Mouse (Mus musculus): ENCODE measurements at regions not wholly inside any gene's neighbourhood (a gene's known extent, or its start where the extent isn't known, plus 50 kb on each side); places are given as distances from the start of the nearest gene placed in this dataset.

GRCm38 (mm10) chr6:117625716-117626115, 215.3 kb upstream of the Zfp637 start:
- H3K9ac ChIP-seq (replicated peaks) = no peak overlapping the region

GRCm38 (mm10) chr6:117627461-117627860, 213.5 kb upstream of the Zfp637 start:
- WGBS = 88% methylated on average over 3 of the region's 3 CpGs
- Histone ChIP-seq H3K9ac (replicated peaks) (no peak overlapping the region), H3K4me3 (no peak overlapping the region)

More at GRCm38 (mm10) chr6:117625716-117626115, 215.3 kb upstream of the Zfp637 start:
- H3K27me3 ChIP-seq = no peaks in the 10 kb centered on the region
- no peak overlapping the region for H3K27ac ChIP-seq (replicated peaks)
- H3K4me1 ChIP-seq = 0 out of 2 replicates have a peak, but pooled peaks cover 3% of the 10 kb centered on the region
- no peaks in the 10 kb centered on the region for H3K9me3 ChIP-seq
- 7% methylated on average over 4 of the region's 5 CpGs for WGBS
- no peaks in the 10 kb centered on the region for H3K36me3 ChIP-seq
- H3K4me2 ChIP-seq (replicated peaks) = no peak overlapping the region
- H3K4me3 ChIP-seq = no peak overlapping the region
- no peak for ATAC-seq (ENCODE audit: low FRiP score, low read depth)

DNA sequence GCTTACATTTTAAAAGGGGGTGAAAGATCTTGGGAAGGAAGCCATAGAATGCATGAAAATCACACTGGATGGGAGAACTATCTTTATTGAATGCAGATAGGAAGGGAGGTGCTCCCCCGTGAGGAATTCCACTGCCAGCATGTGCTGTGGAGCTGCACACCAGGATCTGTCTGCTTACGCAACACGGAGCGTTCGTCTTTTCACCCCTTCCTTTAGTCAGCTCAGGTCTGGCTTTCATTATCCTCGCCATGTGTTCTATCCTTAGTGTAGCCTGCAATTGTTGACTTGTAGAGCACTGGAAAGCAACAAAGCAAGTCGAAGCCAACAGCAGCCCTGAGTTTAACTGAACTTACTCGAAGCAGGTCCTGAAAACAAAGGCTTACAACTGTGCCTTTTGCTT, 194.4 kb upstream of the Zfp637 start:
- H3K4me3 ChIP-seq = no peak overlapping the region
- no peak for ATAC-seq (ENCODE audit: low FRiP score, low read depth)
- 78% methylated on average over 8 of the region's 8 CpGs for WGBS
- no peaks in the 10 kb centered on the region for H3K4me1 ChIP-seq
- no peak overlapping the region for H3K9ac ChIP-seq (replicated peaks)
- H3K27me3 ChIP-seq = no peaks in the 10 kb centered on the region
- H3K9me3 ChIP-seq = no peaks in the 10 kb centered on the region
- H3K36me3 ChIP-seq = no peaks in the 10 kb centered on the region
- H3K27ac ChIP-seq (replicated peaks) = no peak overlapping the region
- no peak overlapping the region for H3K4me2 ChIP-seq (replicated peaks)

More at GRCm38 (mm10) chr6:117627461-117627860, 213.5 kb upstream of the Zfp637 start:
- H3K4me2 ChIP-seq (replicated peaks) = no peak overlapping the region
- no peaks in the 10 kb centered on the region for H3K27me3 ChIP-seq
- H3K4me1 ChIP-seq = 0 out of 2 replicates have a peak, but pooled peaks cover 3% of the 10 kb centered on the region
- H3K9me3 ChIP-seq = no peaks in the 10 kb centered on the region
- H3K36me3 ChIP-seq = no peaks in the 10 kb centered on the region
- no peak for ATAC-seq (ENCODE audit: low FRiP score, low read depth)
- no peak overlapping the region for H3K27ac ChIP-seq (replicated peaks)

- Histone ChIP-seq H3K9ac (replicated peaks) (no peak overlapping the region), H3K4me3 (no peak overlapping the region)
- WGBS = 89% methylated on average over 5 of the region's 5 CpGs
Measured at GRCm38 (mm10) chr6:117650541-117650940, 190.4 kb upstream of the Zfp637 start.

DNA sequence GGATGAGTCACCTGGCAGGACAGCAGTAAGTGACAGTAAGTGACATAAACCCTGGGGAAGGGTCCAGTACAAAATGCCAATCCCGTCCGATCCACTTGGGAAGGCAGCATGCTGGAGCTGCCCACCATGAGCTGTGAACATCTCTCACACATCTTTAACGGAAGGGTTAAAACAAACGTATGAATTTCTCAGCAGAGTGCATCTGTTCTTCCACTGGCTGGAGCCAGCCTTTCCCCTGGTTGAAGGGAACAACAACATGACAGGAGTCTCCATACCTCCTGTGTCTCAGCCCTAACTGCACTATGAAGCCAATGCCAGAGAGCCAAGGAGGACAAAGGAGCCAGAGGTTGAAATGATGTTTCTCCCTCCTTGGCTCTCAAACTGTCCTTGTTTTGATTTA, 189.4 kb upstream of the Zfp637 start:
- Histone ChIP-seq H3K9me3 (no peaks in the 10 kb centered on the region), H3K4me1 (no peaks in the 10 kb centered on the region), H3K4me2 (replicated peaks) (no peak overlapping the region), H3K9ac (replicated peaks) (no peak overlapping the region), H3K4me3 (no peak overlapping the region), H3K36me3 (no peaks in the 10 kb centered on the region), H3K27me3 (no peaks in the 10 kb centered on the region), H3K27ac (replicated peaks) (no peak overlapping the region)
- ATAC-seq (ENCODE audit: low FRiP score, low read depth) = no peak
- WGBS = 87% methylated on average over 4 of the region's 4 CpGs

More at GRCm38 (mm10) chr6:117650541-117650940, 190.4 kb upstream of the Zfp637 start:
- Histone ChIP-seq H3K4me2 (replicated peaks) (no peak overlapping the region), H3K27ac (replicated peaks) (no peak overlapping the region), H3K9me3 (no peaks in the 10 kb centered on the region), H3K27me3 (no peaks in the 10 kb centered on the region), H3K36me3 (no peaks in the 10 kb centered on the region), H3K4me1 (no peaks in the 10 kb centered on the region)
- ATAC-seq (ENCODE audit: low FRiP score, low read depth) = no peak

DNA sequence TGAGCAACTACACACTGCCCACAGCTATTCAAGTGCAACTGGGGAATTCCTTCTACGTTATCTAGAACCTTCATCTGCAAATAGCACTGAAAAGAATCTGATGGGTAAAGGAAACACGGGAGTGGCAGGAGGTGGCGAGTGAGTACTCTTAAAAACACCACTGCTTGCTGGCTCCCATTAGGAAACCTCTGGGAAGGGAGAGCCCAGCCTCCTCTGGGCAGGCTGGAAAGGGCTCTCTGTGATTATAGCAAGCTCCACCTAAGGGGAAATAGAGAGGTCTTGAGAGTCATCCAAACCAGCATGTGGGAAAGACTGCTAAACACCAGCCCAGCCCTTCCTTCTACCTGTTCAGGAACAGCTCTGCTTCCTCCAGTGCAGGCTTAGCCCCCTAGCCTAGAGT, 189.0 kb upstream of the Zfp637 start:
- Histone ChIP-seq H3K4me2 (replicated peaks) (no peak overlapping the region), H3K27ac (replicated peaks) (no peak overlapping the region), H3K9ac (replicated peaks) (no peak overlapping the region), H3K27me3 (no peaks in the 10 kb centered on the region), H3K4me1 (no peaks in the 10 kb centered on the region), H3K4me3 (no peak overlapping the region), H3K9me3 (no peaks in the 10 kb centered on the region), H3K36me3 (no peaks in the 10 kb centered on the region)
- no peak for ATAC-seq (ENCODE audit: low FRiP score, low read depth)
- 58% methylated on average over 3 of the region's 3 CpGs for WGBS

GRCm38 (mm10) chr6:117652917-117653316, 188.1 kb upstream of the Zfp637 start:
- Histone ChIP-seq H3K27ac (replicated peaks) (no peak overlapping the region), H3K36me3 (no peaks in the 10 kb centered on the region), H3K4me2 (replicated peaks) (no peak overlapping the region), H3K27me3 (no peaks in the 10 kb centered on the region), H3K9me3 (no peaks in the 10 kb centered on the region), H3K4me1 (no peaks in the 10 kb centered on the region), H3K9ac (replicated peaks) (no peak overlapping the region), H3K4me3 (no peak overlapping the region)
- no peak for ATAC-seq (ENCODE audit: low FRiP score, low read depth)
- 82% methylated on average over 9 of the region's 9 CpGs for WGBS

DNA sequence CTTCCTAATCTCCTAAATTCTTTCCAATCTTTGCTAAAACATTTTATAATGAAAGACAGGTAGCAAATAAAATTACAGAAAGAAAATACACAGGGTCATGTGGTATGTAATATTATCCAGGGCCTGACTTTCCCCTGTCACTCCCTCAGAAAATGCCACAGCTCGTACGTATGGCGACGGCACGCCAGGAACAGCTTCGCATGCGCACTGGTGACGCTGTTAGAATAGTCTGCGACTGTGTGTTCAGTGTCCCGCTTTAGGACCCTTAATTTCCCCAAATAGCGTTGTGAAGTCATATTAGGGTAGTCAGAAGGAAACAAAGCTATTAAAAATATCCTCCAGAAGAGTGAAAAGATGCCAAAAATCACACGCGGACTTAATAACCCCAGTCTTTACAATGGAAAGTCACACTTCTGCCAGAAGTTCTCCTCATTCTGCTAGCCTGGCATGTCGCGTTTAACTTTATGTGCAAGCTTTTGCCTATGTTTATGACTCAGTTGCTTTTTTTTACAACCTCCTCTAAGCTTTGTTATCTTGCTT, 187.0 kb upstream of the Zfp637 start:
- H3K9ac ChIP-seq (replicated peaks) = no peak overlapping the region
- no peak overlapping the region for H3K27ac ChIP-seq (replicated peaks)
- ATAC-seq (ENCODE audit: low FRiP score, low read depth) = no peak
- H3K4me2 ChIP-seq (replicated peaks) = no peak overlapping the region
- H3K4me1 ChIP-seq = no peaks in the 10 kb centered on the region
- H3K36me3 ChIP-seq = no peaks in the 10 kb centered on the region
- no peak overlapping the region for H3K4me3 ChIP-seq
- WGBS = 89% methylated on average over 15 of the region's 15 CpGs
- no peaks in the 10 kb centered on the region for H3K27me3 ChIP-seq
- H3K9me3 ChIP-seq = no peaks in the 10 kb centered on the region

- no peaks in the 10 kb centered on the region for H3K36me3 ChIP-seq
- WGBS = 91% methylated on average over 4 of the region's 4 CpGs
- H3K4me3 ChIP-seq = no peak overlapping the region
- ATAC-seq (ENCODE audit: low FRiP score, low read depth) = no peak
- H3K9me3 ChIP-seq = no peaks in the 10 kb centered on the region
- no peak overlapping the region for H3K27ac ChIP-seq (replicated peaks)
- no peaks in the 10 kb centered on the region for H3K27me3 ChIP-seq
- no peak overlapping the region for H3K9ac ChIP-seq (replicated peaks)
- no peaks in the 10 kb centered on the region for H3K4me1 ChIP-seq
- H3K4me2 ChIP-seq (replicated peaks) = no peak overlapping the region
Measured at GRCm38 (mm10) chr6:117655986-117656385, 185.0 kb upstream of the Zfp637 start.

GRCm38 (mm10) chr6:117660576-117660975, 180.4 kb upstream of the Zfp637 start:
- no peak overlapping the region for H3K27ac ChIP-seq (replicated peaks)
- no peaks in the 10 kb centered on the region for H3K27me3 ChIP-seq
- ATAC-seq (ENCODE audit: low FRiP score, low read depth) = no peak; the same call in 1 of the 2 replicates
- no peaks in the 10 kb centered on the region for H3K36me3 ChIP-seq
- H3K9me3 ChIP-seq = no peaks in the 10 kb centered on the region
- 15% methylated on average over 1 of the region's 1 CpGs for WGBS
- H3K4me1 ChIP-seq = no peaks in the 10 kb centered on the region
- no peak overlapping the region for H3K4me2 ChIP-seq (replicated peaks)
- no peak overlapping the region for H3K4me3 ChIP-seq
- H3K9ac ChIP-seq (replicated peaks) = no peak overlapping the region

DNA sequence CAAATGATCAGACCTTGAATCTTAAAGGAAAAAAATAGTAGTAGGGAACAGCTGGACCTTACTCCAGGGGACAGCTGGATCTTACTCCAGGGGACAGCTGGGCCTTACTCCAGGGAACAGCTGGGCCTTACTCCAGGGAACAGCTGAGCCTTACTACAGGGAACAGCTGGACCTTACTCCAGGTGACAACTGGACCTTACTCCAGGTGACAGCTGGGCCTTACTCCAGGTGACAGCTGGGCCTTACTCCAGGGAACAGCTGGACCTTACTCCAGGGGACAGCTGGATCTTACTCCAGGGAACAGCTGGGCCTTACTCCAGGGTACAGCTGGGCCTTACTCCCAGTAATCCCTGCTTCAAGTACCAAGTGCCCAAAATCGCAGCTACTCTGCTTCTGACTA, 178.3 kb upstream of the Zfp637 start:
- WGBS = 82% methylated on average over 1 of the region's 1 CpGs

GRCm38 (mm10) chr6:117670337-117670736, 170.6 kb upstream of the Zfp637 start:
- WGBS = 60% methylated on average over 3 of the region's 3 CpGs

More for the DNA sequence above, 178.3 kb upstream of the Zfp637 start:
- Histone ChIP-seq H3K4me3 (no peak overlapping the region), H3K27ac (replicated peaks) (no peak overlapping the region), H3K27me3 (no peaks in the 10 kb centered on the region), H3K36me3 (no peaks in the 10 kb centered on the region), H3K4me1 (no peaks in the 10 kb centered on the region), H3K9ac (replicated peaks) (no peak overlapping the region), H3K4me2 (replicated peaks) (no peak overlapping the region), H3K9me3 (no peaks in the 10 kb centered on the region)
- ATAC-seq (ENCODE audit: low FRiP score, low read depth) = no peak

More at GRCm38 (mm10) chr6:117670337-117670736, 170.6 kb upstream of the Zfp637 start:
- H3K9ac ChIP-seq (replicated peaks) = no peak overlapping the region
- no peaks in the 10 kb centered on the region for H3K9me3 ChIP-seq
- no peak for ATAC-seq (ENCODE audit: low FRiP score, low read depth)
- H3K27ac ChIP-seq (replicated peaks) = no peak overlapping the region
- no peaks in the 10 kb centered on the region for H3K27me3 ChIP-seq
- H3K36me3 ChIP-seq = no peaks in the 10 kb centered on the region
- H3K4me1 ChIP-seq = no peaks in the 10 kb centered on the region
- no peak overlapping the region for H3K4me3 ChIP-seq
- H3K4me2 ChIP-seq (replicated peaks) = no peak overlapping the region
